In genomic region chr12:13360183-13360811, GRCm38 (mm10) we compare ENCODE assay signal across 23 mouse cellular contexts.
DNase-seq lines count a peak whose midpoint lies in the region; ATAC-seq and TF ChIP-seq lines count a peak whose summit lies in the region.
"Had no signal": no experiment of that assay in that cellular context is flagged by ENCODE, and none has a peak within 500 bp of the region (broad histone marks: within the 10 kb centered on the region; RNA-seq: fewer than 3 reads in every experiment).

No protein-coding gene starts in this region.

- H3K4me2 ChIP-seq in hindbrain, embryonic 13.5 days, result no peak overlapping the region
- no peak overlapping the region for H3K4me2 ChIP-seq in lung, embryonic 14.5 days
- H3K4me2 ChIP-seq in forebrain, embryonic 16.5 days (ENCODE audit: low read length), result no peak overlapping the region
- H3K4me2 ChIP-seq: heart, embryonic 11.5 days; heart, embryonic 15.5 days had no signal

- H3K4me3 ChIP-seq in hindbrain, embryonic 13.5 days, result no peak overlapping the region
- no peak overlapping the region for H3K4me3 ChIP-seq in hindbrain, embryonic 10.5 days
- H3K4me3 ChIP-seq in lung, embryonic 14.5 days (ENCODE audit: low read depth, low read length), result no peak overlapping the region
- H3K4me3 ChIP-seq in forebrain, embryonic 16.5 days (replicated peaks; ENCODE audit: low read length), result no peak overlapping the region
- H3K4me3 ChIP-seq in layer of hippocampus, adult 2 months, result no peak overlapping the region
- H3K4me3 ChIP-seq: embryonic facial prominence, embryonic 10.5 days; heart, adult 2 months; heart, embryonic 15.5 days had no signal

- WGBS in hindbrain, embryonic 13.5 days, result 28% methylated on average over 7 of the region's 7 CpGs
- 41% methylated on average over 7 of the region's 7 CpGs for WGBS in hindbrain, embryonic 10.5 days
- 17% methylated on average over 7 of the region's 7 CpGs for WGBS in lung, embryonic 14.5 days
- WGBS in forebrain, embryonic 16.5 days, result 14% methylated on average over 7 of the region's 7 CpGs

- H3K9me3 ChIP-seq in hindbrain, embryonic 13.5 days, result no peaks in the 10 kb centered on the region
- H3K9me3 ChIP-seq in hindbrain, embryonic 10.5 days, result no peaks in the 10 kb centered on the region
- no peaks in the 10 kb centered on the region for H3K9me3 ChIP-seq in lung, embryonic 14.5 days (ENCODE audit: low read depth, low read length)
- H3K9me3 ChIP-seq in forebrain, embryonic 16.5 days (ENCODE audit: control insufficient read depth, low read length), result no peaks in the 10 kb centered on the region
- H3K9me3 ChIP-seq: embryonic facial prominence, embryonic 10.5 days; G1E; heart, embryonic 15.5 days had no signal

- H3K9ac ChIP-seq in hindbrain, embryonic 13.5 days, result no peak overlapping the region
- no peak overlapping the region for H3K9ac ChIP-seq in lung, embryonic 14.5 days
- no peak overlapping the region for H3K9ac ChIP-seq in forebrain, embryonic 16.5 days (replicated peaks; ENCODE audit: low read depth, low read length)
- H3K9ac ChIP-seq: heart, embryonic 15.5 days had no signal

- H3K4me1 ChIP-seq in hindbrain, embryonic 13.5 days (replicated peaks), result no peaks in the 10 kb centered on the region
- H3K4me1 ChIP-seq in hindbrain, embryonic 10.5 days (replicated peaks), result peaks cover 11% of the 10 kb centered on the region; the same call in 1 of the 2 replicates
- no peaks in the 10 kb centered on the region for H3K4me1 ChIP-seq in lung, embryonic 14.5 days (ENCODE audit: insufficient read depth)
- peaks cover 4% of the 10 kb centered on the region; the same call in 1 of the 2 replicates for H3K4me1 ChIP-seq in forebrain, embryonic 16.5 days (replicated peaks; ENCODE audit: control insufficient read depth, insufficient read depth, low read length)
- H3K4me1 ChIP-seq: embryonic facial prominence, embryonic 10.5 days; heart, embryonic 15.5 days had no signal

- ATAC-seq in cerebellum, adult (ENCODE audit: insufficient number of reproducible peaks, low FRiP score, low TSS enrichment), result peak; percentile 47; the same call in 1 of the 2 replicates
- ATAC-seq in hindbrain, embryonic 13.5 days (ENCODE audit: low FRiP score), result peak; percentile 32; the same call in 1 of the 2 replicates
- no peak for ATAC-seq in lung, embryonic 14.5 days (ENCODE audit: insufficient read depth)
- ATAC-seq in forebrain, embryonic 16.5 days, result peak; percentile 89
- ATAC-seq: CD4-positive, CD25-positive, alpha-beta regulatory T cell, adult 4 months had no signal

- no peaks in the 10 kb centered on the region for H3K27me3 ChIP-seq in hindbrain, embryonic 13.5 days
- H3K27me3 ChIP-seq in hindbrain, embryonic 10.5 days (ENCODE audit: insufficient read depth, poor library complexity, severe bottlenecking), result no peaks in the 10 kb centered on the region
- H3K27me3 ChIP-seq in lung, embryonic 14.5 days (ENCODE audit: insufficient read depth, low read length), result no peaks in the 10 kb centered on the region
- H3K27me3 ChIP-seq in forebrain, embryonic 16.5 days (replicated peaks; ENCODE audit: control insufficient read depth, insufficient read depth, low read length), result no peaks in the 10 kb centered on the region
- H3K27me3 ChIP-seq: heart, embryonic 15.5 days had no signal

- TF ChIP-seq CTCF in lung, embryonic 14.5 days (IDR thresholded peaks at IDR 0.05; ENCODE audit: low read depth), result no peak
- TF ChIP-seq CTCF in layer of hippocampus, adult 2 months (conservative IDR thresholded peaks at IDR 0.05), result no peak

- DNase-seq in cerebellum, postnatal 4 days (ENCODE audit: low spot score in 2 of 2), result no peak
- DNase-seq in hindbrain, embryonic 10.5 days (ENCODE audit: low spot score), result no peak
- DNase-seq in lung, embryonic 14.5 days, result peak; percentile 13
- no peak for DNase-seq in lung, postnatal 4 days
- DNase-seq in layer of hippocampus, adult 2 months (ENCODE audit: low spot score in 2 of 2), result no peak
- DNase-seq: adrenal gland, adult 8-10 months; adrenal gland, postnatal 36 days; B cell, adult 2 months; cerebellum, adult 18-20 months; cerebellum, adult 9-11 months; cerebellum, postnatal 36 days; gastrocnemius, postnatal 14 days; heart, adult 2 months; heart, postnatal 14 days; kidney, adult 11 months had no signal

- H3K36me3 ChIP-seq in hindbrain, embryonic 13.5 days, result peaks cover 66% of the 10 kb centered on the region
- H3K36me3 ChIP-seq in hindbrain, embryonic 10.5 days, result peaks cover 50% of the 10 kb centered on the region
- peaks cover 12% of the 10 kb centered on the region; the same call in 1 of the 2 replicates for H3K36me3 ChIP-seq in lung, embryonic 14.5 days (ENCODE audit: insufficient read depth)
- no peaks in the 10 kb centered on the region; the same call in 1 of the 2 replicates for H3K36me3 ChIP-seq in forebrain, embryonic 16.5 days (ENCODE audit: control insufficient read depth, insufficient read depth)

- H3K27ac ChIP-seq in hindbrain, embryonic 13.5 days, result no peak overlapping the region
- H3K27ac ChIP-seq in hindbrain, embryonic 10.5 days, result no peak overlapping the region
- H3K27ac ChIP-seq in lung, embryonic 14.5 days (ENCODE audit: low read depth), result no peak overlapping the region
- H3K27ac ChIP-seq in forebrain, embryonic 16.5 days (ENCODE audit: low read length), result no peak overlapping the region
- H3K27ac ChIP-seq in layer of hippocampus, adult 2 months, result no peak overlapping the region
- H3K27ac ChIP-seq: embryonic facial prominence, embryonic 10.5 days; heart, adult 2 months; heart, embryonic 15.5 days had no signal
